Mouse (Mus musculus): ENCODE results near the gene Sowaha. TPM values are rescaled to one million over a fixed set of nuclear protein-coding genes. Genes with fewer than 3 reads are reported as not detected.

Sowaha gene
- total RNA-seq, 2 experiments from 2014 or later = 0.08 to 0.12 TPM

Other genes starting within 250 kb of the Sowaha start
- gene Hspa4, start 179.8 kb downstream of the Sowaha start, total RNA-seq (2021) = 10 to 100 TPM; 82.0 to 82.4 TPM
- 1 to 10 TPM; 5.5 to 6.2 TPM for gene Zcchc10, start 155.6 kb downstream of the Sowaha start, total RNA-seq (2021)
- gene Aff4, start 129.4 kb downstream of the Sowaha start, total RNA-seq (2021) = 10 to 100 TPM; 77.9 to 80.8 TPM
- not detected for gene Leap2, start 57.1 kb downstream of the Sowaha start, total RNA-seq (2021)
- gene Uqcrq, start 49.4 kb downstream of the Sowaha start, total RNA-seq (2021) = 1,000 to 10,000 TPM; 1,256 to 1,362 TPM
- under 1 TPM in 1 of 2 experiments, not detected in 1; 0.17 TPM for gene Gdf9, start 49.3 kb downstream of the Sowaha start, total RNA-seq (2021)
- not detected for gene Gm10447, start 23.2 kb downstream of the Sowaha start, total RNA-seq (2021)
- under 1 TPM; 0.38 to 0.59 TPM for gene Shroom1, start 23.1 kb downstream of the Sowaha start, total RNA-seq (2021)
- gene Gm9837, start 9.8 kb downstream of the Sowaha start, total RNA-seq (2021) = not detected
- gene Gm9945, start 108 bp downstream of the Sowaha start, total RNA-seq (2021) = not detected
- 10 to 100 TPM; 11.7 to 15.5 TPM for gene Sept8, start 39.0 kb upstream of the Sowaha start, total RNA-seq (2021)
- 1 to 10 TPM; 3.2 to 4.9 TPM for gene Kif3a, start 87.1 kb upstream of the Sowaha start, total RNA-seq (2021)
- gene Il4, start 138.4 kb upstream of the Sowaha start, total RNA-seq (2021) = not detected
- not detected for gene Il13, start 154.4 kb upstream of the Sowaha start, total RNA-seq (2021)
- gene Rad50, start 227.0 kb upstream of the Sowaha start, total RNA-seq (2021) = 1 to 10 TPM; 3.5 to 4.8 TPM
- gene Il5, start 240.5 kb upstream of the Sowaha start, total RNA-seq (2021) = not detected